Mouse (Mus musculus): ENCODE measurements around the gene Olfr301. TPM values are rescaled to one million over a fixed set of nuclear protein-coding genes. Genes with fewer than 3 reads are reported as not detected.

Gene Olfr301
- polyA plus RNA-seq (2012; rRNA removed): not detected in 2 replicates

DNA sequence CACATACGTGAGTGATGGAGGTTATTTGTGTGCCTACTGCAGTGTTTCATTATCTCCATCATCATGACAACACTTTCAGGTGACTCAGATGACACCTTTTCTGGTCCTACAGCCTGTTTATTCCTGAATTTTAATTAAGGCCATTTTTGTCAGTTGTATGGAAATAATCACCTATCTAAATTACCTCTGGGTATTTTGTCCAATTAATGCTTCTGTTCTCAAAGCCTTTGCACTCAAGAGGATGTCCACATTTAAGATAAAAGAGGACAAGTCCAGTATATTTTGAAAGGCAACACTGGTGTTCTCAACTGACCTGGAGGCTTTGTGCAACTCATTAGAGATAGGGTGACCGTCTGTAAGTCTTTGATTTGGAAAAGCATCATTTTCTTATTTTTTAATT lies at the start of gene Olfr301:
TSS of gene Olfr301 (plus strand) at position 301 of the 400 bp plus-strand sequence.

DNA sequence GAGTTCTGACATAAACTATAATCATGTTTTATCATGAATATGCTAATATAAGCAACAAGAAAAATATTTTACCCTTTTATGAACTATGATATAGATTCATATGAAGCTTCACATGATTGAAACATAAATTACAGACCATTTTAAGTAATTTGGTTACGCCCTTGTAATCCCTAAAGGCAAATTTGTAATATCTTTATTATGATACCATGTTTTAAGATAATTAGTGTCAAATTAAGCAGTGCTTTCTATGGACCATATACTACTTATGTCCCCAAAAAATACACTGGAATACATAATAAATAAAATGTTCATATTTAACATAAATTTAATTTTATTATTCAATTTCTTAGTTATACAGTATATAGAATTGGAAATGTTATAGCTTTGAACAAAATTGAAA lies 36.8 kb upstream of the Olfr301 start, which contains the start of gene Olfr305:
TSS of gene Olfr305 (minus strand) at position 101 of the 400 bp plus-strand sequence.

DNA sequence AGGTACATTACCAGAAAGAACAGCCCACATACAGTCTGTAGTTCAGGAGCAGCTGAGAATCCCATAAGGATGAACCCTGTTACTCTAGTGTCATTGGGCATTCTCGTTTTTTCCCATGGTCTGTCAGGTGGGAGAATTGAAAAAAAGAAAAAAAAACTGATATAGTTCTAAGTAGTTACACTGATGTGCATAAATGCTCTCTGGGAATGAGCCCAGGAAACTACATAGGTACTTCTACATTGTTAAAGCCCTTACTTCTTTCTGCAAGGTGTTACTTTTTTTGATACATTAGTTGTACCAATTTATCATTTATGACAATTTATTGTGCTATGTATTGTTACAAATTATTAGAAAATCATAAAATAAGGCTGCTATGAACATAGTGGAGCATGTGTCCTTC lies 17.1 kb upstream of the Olfr301 start, which contains the start of gene Olfr304:
TSS of gene Olfr304 (minus strand) at position 101 of the 400 bp plus-strand sequence.

DNA sequence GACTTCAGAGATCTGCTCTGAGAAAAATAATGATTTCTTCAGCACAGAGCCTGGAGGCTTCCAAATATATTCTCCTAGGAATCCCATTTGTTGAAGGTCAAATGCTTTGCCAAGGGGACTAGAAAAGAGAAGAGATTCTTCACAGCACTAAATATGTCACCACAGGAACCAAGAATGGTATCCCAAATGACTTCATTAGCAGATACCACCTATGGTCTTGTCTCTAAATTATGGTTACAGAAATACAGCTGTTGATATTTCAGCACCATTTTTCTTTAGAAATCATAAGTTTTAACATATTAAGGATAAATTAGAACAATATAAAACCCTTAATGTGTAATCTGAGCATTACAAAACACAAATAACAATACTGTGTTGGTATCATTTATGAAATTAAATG lies 6.0 kb upstream of the Olfr301 start, which contains the start of gene Olfr303:
TSS of gene Olfr303 (minus strand) at position 101 of the 400 bp plus-strand sequence.

DNA sequence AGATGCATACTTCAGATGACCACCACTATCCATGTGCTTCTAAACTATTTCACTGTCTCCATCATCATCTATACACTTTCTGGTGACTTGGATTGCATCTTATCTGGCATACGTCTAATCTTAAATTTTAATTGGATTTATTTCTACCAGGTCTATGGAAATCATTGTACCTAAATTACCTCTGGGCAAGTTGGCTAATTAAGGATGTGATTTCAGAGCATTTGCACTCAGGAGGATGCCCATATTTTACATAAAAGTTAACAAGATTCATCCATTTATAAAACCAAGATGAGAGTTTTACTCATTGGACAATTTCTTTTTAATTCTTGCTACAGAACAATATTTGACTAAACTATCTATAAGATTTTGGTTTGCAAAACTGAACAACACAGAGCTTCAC lies 56.0 kb downstream of the Olfr301 start, which contains the start of gene Olfr299:
TSS of gene Olfr299 (plus strand) at position 301 of the 400 bp plus-strand sequence.

Other genes with a start within 250 kb of the Olfr301 start
- gene Vmn2r75, start 232.1 kb upstream of the Olfr301 start, polyA plus RNA-seq (2012; rRNA removed): not detected in 2 replicates
- gene Vmn2r76, start 157.5 kb upstream of the Olfr301 start, polyA plus RNA-seq (2012; rRNA removed): not detected in 2 replicates
- gene Olfr310, start 126.7 kb upstream of the Olfr301 start, polyA plus RNA-seq (2012; rRNA removed): not detected in 2 replicates
- not detected in 2 replicates for gene Olfr309, start 90.1 kb upstream of the Olfr301 start, polyA plus RNA-seq (2012; rRNA removed)
- gene Olfr308, start 78.2 kb upstream of the Olfr301 start, polyA plus RNA-seq (2012; rRNA removed): not detected in 2 replicates
- gene Olfr307, start 66.3 kb upstream of the Olfr301 start, polyA plus RNA-seq (2012; rRNA removed): not detected in 2 replicates
- not detected in 2 replicates for gene Olfr305, start 36.9 kb upstream of the Olfr301 start, polyA plus RNA-seq (2012; rRNA removed)
- not detected in 2 replicates for gene Olfr304, start 17.2 kb upstream of the Olfr301 start, polyA plus RNA-seq (2012; rRNA removed)
- not detected in 2 replicates for gene Olfr303, start 6.1 kb upstream of the Olfr301 start, polyA plus RNA-seq (2012; rRNA removed)
- not detected in 2 replicates for gene Olfr299, start 56.1 kb downstream of the Olfr301 start, polyA plus RNA-seq (2012; rRNA removed)
- gene Olfr298, start 88.6 kb downstream of the Olfr301 start, polyA plus RNA-seq (2012; rRNA removed): not detected in 2 replicates
- not detected in 2 replicates for gene Olfr297, start 116.1 kb downstream of the Olfr301 start, polyA plus RNA-seq (2012; rRNA removed)
- gene Olfr295, start 180.0 kb downstream of the Olfr301 start, polyA plus RNA-seq (2012; rRNA removed): not detected in 2 replicates
- gene Olfr294, start 212.8 kb downstream of the Olfr301 start, polyA plus RNA-seq (2012; rRNA removed): not detected in 2 replicates
- not detected in 2 replicates for gene Olfr293, start 245.2 kb downstream of the Olfr301 start, polyA plus RNA-seq (2012; rRNA removed)

Data from stomach, adult 2 months (tissue).